Comparison of ENCODE assay signal across 12 mouse cellular contexts in the genomic region with DNA sequence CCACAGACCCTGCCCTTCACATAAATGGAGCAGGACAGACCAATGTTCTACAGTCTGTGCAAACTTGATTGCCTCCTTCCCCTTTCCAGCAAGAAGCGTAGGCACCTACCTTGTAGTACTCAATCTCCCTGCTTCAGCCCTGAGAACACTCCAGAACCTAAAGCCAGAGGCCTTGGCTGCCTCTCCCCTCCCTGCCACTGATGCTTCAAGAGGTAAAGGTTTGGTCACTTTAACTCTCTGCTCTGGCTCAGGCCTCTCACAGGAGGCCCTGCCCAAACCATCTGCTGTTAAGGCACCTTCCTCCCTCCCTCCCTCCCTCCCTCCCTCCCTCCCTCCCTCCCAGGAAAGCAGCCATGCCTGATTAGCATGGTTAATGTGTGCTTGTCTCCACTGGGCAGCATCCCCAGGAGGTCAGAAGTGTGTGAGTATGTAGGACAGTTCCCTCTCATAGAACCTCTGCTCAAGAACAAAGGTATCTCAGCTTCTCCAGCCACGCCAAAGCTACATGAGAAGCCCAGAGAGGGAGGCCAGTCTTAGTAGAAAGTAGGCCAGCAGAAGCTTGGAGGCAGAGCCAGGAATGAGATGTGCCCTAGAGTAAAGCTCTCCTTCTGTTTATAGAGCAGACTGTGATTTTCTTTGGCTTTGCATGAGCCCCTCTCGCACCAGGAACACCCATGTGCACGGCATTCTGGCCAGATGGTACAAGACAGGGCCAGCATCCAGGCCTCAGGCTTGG. TPM values are rescaled to one million over a fixed set of nuclear protein-coding genes. Genes with fewer than 3 reads are reported as not detected.
DNase-seq lines count a peak whose midpoint lies in the region; ATAC-seq and TF ChIP-seq lines count a peak whose summit lies in the region.
"Had no signal": no experiment of that assay in that cellular context is flagged by ENCODE, and none has a peak within 500 bp of the region (broad histone marks: within the 10 kb centered on the region; RNA-seq: fewer than 3 reads in every experiment).

No protein-coding gene starts in this region.

- H3K4me2 ChIP-seq in kidney, embryonic 14.5 days (replicated peaks; ENCODE audit: low read depth, low read length) = no peak overlapping the region
- no peak overlapping the region for H3K4me2 ChIP-seq in midbrain, embryonic 13.5 days (replicated peaks)
- no peak overlapping the region for H3K4me2 ChIP-seq in midbrain, embryonic 15.5 days
- no peak overlapping the region for H3K4me2 ChIP-seq in midbrain, postnatal 0 days (ENCODE audit: low read depth, low read length, poor library complexity, severe bottlenecking)
- H3K4me2 ChIP-seq: liver, embryonic 12.5 days had no signal

- H3K36me3 ChIP-seq in kidney, embryonic 14.5 days (ENCODE audit: control insufficient read depth, insufficient read depth, low read length) = peaks cover 33% of the 10 kb centered on the region
- peaks cover 45% of the 10 kb centered on the region for H3K36me3 ChIP-seq in midbrain, embryonic 13.5 days
- H3K36me3 ChIP-seq in midbrain, embryonic 15.5 days (replicated peaks) = peaks cover 17% of the 10 kb centered on the region; the same call in 1 of the 2 replicates
- peaks cover 34% of the 10 kb centered on the region for H3K36me3 ChIP-seq in midbrain, postnatal 0 days (ENCODE audit: insufficient read depth, low read length)

- H3K27ac ChIP-seq in kidney, embryonic 14.5 days (ENCODE audit: low read depth, low read length) = no peak overlapping the region
- H3K27ac ChIP-seq in midbrain, embryonic 13.5 days = peak overlapping the region; percentile 53
- H3K27ac ChIP-seq in midbrain, embryonic 15.5 days = no peak overlapping the region
- peak overlapping the region; percentile 44; the same call in 1 of the 2 replicates for H3K27ac ChIP-seq in midbrain, postnatal 0 days (ENCODE audit: low read depth, low read length)
- H3K27ac ChIP-seq: liver, embryonic 12.5 days had no signal

- DNase-seq in kidney, adult 11 months = peak; percentile 67
- DNase-seq in cerebellum, postnatal 10 days = peak; percentile 87 to 92
- peak; percentile 66 for DNase-seq in midbrain, postnatal 0 days (ENCODE audit: low spot score)
- no peak for DNase-seq in urinary bladder, adult 18-20 months (ENCODE audit: low spot score in 2 of 2)
- DNase-seq in adrenal gland, postnatal 36 days = no peak
- DNase-seq: gastrocnemius, postnatal 14 days had no signal

- no peaks in the 10 kb centered on the region for H3K9me3 ChIP-seq in kidney, embryonic 14.5 days (ENCODE audit: control insufficient read depth, low read length)
- no peaks in the 10 kb centered on the region for H3K9me3 ChIP-seq in midbrain, embryonic 13.5 days
- no peaks in the 10 kb centered on the region for H3K9me3 ChIP-seq in midbrain, embryonic 15.5 days
- H3K9me3 ChIP-seq in midbrain, postnatal 0 days (ENCODE audit: low read length) = no peaks in the 10 kb centered on the region
- H3K9me3 ChIP-seq: liver, embryonic 12.5 days had no signal

- no peaks in the 10 kb centered on the region; the same call in 1 of the 2 replicates for H3K27me3 ChIP-seq in kidney, embryonic 14.5 days (ENCODE audit: control insufficient read depth, insufficient read depth, low read length)
- no peaks in the 10 kb centered on the region for H3K27me3 ChIP-seq in midbrain, embryonic 13.5 days
- no peaks in the 10 kb centered on the region for H3K27me3 ChIP-seq in midbrain, embryonic 15.5 days (replicated peaks)
- H3K27me3 ChIP-seq in midbrain, postnatal 0 days (ENCODE audit: insufficient read depth, low read length) = no peaks in the 10 kb centered on the region
- H3K27me3 ChIP-seq: CH12.LX had no signal

- TF ChIP-seq CTCF in midbrain, postnatal 0 days (IDR thresholded peaks at IDR 0.05) = no peak

- no peak overlapping the region for H3K4me3 ChIP-seq in kidney, embryonic 14.5 days (ENCODE audit: low read length)
- no peak overlapping the region for H3K4me3 ChIP-seq in midbrain, embryonic 13.5 days (replicated peaks)
- no peak overlapping the region for H3K4me3 ChIP-seq in midbrain, embryonic 15.5 days
- no peak overlapping the region for H3K4me3 ChIP-seq in midbrain, postnatal 0 days (ENCODE audit: low read depth, low read length)
- H3K4me3 ChIP-seq: liver, embryonic 12.5 days had no signal

- WGBS in kidney, embryonic 14.5 days = 88% methylated on average over 4 of the region's 4 CpGs
- 77% methylated on average over 4 of the region's 4 CpGs for WGBS in midbrain, embryonic 13.5 days
- WGBS in midbrain, embryonic 15.5 days = 71% methylated on average over 4 of the region's 4 CpGs
- 70% methylated on average over 4 of the region's 4 CpGs for WGBS in midbrain, postnatal 0 days

- H3K9ac ChIP-seq in kidney, embryonic 14.5 days (ENCODE audit: low read depth, low read length) = no peak overlapping the region
- H3K9ac ChIP-seq in midbrain, embryonic 13.5 days (replicated peaks) = no peak overlapping the region
- no peak overlapping the region for H3K9ac ChIP-seq in midbrain, embryonic 15.5 days
- no peak overlapping the region for H3K9ac ChIP-seq in midbrain, postnatal 0 days (replicated peaks; ENCODE audit: low read length, poor library complexity, severe bottlenecking)
- H3K9ac ChIP-seq: liver, embryonic 12.5 days had no signal

- H3K4me1 ChIP-seq in kidney, embryonic 14.5 days (ENCODE audit: control insufficient read depth, insufficient read depth, low read length) = no peaks in the 10 kb centered on the region
- H3K4me1 ChIP-seq in midbrain, embryonic 13.5 days (replicated peaks) = peaks cover 48% of the 10 kb centered on the region
- H3K4me1 ChIP-seq in midbrain, embryonic 15.5 days = peaks cover 26% of the 10 kb centered on the region
- H3K4me1 ChIP-seq in midbrain, postnatal 0 days (ENCODE audit: insufficient read depth, low read length) = peaks cover 9% of the 10 kb centered on the region; the same call in 1 of the 2 replicates

- no peak for ATAC-seq in kidney, embryonic 14.5 days (ENCODE audit: low FRiP score, low TSS enrichment)
- no peak for ATAC-seq in midbrain, embryonic 13.5 days
- ATAC-seq in midbrain, embryonic 15.5 days (replicated peaks) = no peak
- no peak for ATAC-seq in midbrain, postnatal 0 days (ENCODE audit: low FRiP score)
- ATAC-seq: liver, embryonic 12.5 days had no signal

RNA-seq across cellular contexts. Expression of a gene that starts 1.7 kb away (rescaled TPM):
- 15.6 and 20.8 TPM in 2 replicates for polyA plus RNA-seq in kidney, embryonic 14.5 days (2014; fragmentation: Nextera tagmentation; extraction: Ambion mirVana)
- polyA plus RNA-seq in midbrain, embryonic 13.5 days (2015; fragmentation: Nextera tagmentation; extraction: Ambion mirVana) = 86.9 and 111 TPM in 2 replicates
- polyA plus RNA-seq in midbrain, embryonic 15.5 days (2015; fragmentation: Nextera tagmentation; extraction: Ambion mirVana) = 155 and 165 TPM in 2 replicates
- 286 and 357 TPM in 2 replicates for total RNA-seq in midbrain, postnatal 0 days (2014; rRNA removed)
- 176 and 178 TPM in 2 replicates for polyA plus RNA-seq in midbrain, postnatal 0 days (2015; fragmentation: Nextera tagmentation; extraction: Ambion mirVana)
- 10 to 100 TPM; 30.9 to 35.1 TPM for total RNA-seq in adrenal gland, postnatal 36 days (2021)
- total RNA-seq: megakaryocyte progenitor cell, adult 5-6 weeks had no signal

RNA-seq across cellular contexts. Expression of a gene that starts 20.4 kb away (rescaled TPM):
- polyA plus RNA-seq in kidney, embryonic 14.5 days (2014; fragmentation: Nextera tagmentation; extraction: Ambion mirVana) = 2.1 and 2.5 TPM in 2 replicates
- polyA plus RNA-seq in midbrain, embryonic 13.5 days (2015; fragmentation: Nextera tagmentation; extraction: Ambion mirVana) = 8.0 and 8.9 TPM in 2 replicates
- 7.6 and 8.4 TPM in 2 replicates for polyA plus RNA-seq in midbrain, embryonic 15.5 days (2015; fragmentation: Nextera tagmentation; extraction: Ambion mirVana)
- total RNA-seq in midbrain, postnatal 0 days (2014; rRNA removed) = 0.76 and 8.6 TPM in 2 replicates
- polyA plus RNA-seq in midbrain, postnatal 0 days (2015; fragmentation: Nextera tagmentation; extraction: Ambion mirVana) = 3.1 and 4.7 TPM in 2 replicates
- 10 to 100 TPM in 1 of 2 experiments, 1 to 10 TPM in 1; 6.2 to 10.0 TPM for total RNA-seq in adrenal gland, postnatal 36 days (2021)

RNA-seq across cellular contexts. Expression of a gene that starts 28.1 kb away (rescaled TPM):
- 24.0 and 33.3 TPM in 2 replicates for polyA plus RNA-seq in kidney, embryonic 14.5 days (2014; fragmentation: Nextera tagmentation; extraction: Ambion mirVana)
- polyA plus RNA-seq in midbrain, embryonic 13.5 days (2015; fragmentation: Nextera tagmentation; extraction: Ambion mirVana) = 1.5 and 2.5 TPM in 2 replicates
- polyA plus RNA-seq in midbrain, embryonic 15.5 days (2015; fragmentation: Nextera tagmentation; extraction: Ambion mirVana) = 1.5 and 1.9 TPM in 2 replicates
- 1.4 TPM in 2 replicates for total RNA-seq in midbrain, postnatal 0 days (2014; rRNA removed)
- polyA plus RNA-seq in midbrain, postnatal 0 days (2015; fragmentation: Nextera tagmentation; extraction: Ambion mirVana) = 1.5 and 1.6 TPM in 2 replicates
- 1 to 10 TPM in 1 of 2 experiments, under 1 TPM in 1; 0.79 to 2.4 TPM for total RNA-seq in adrenal gland, postnatal 36 days (2021)

RNA-seq across cellular contexts. Expression of a gene that starts 28.3 kb away (rescaled TPM):
- polyA plus RNA-seq in kidney, embryonic 14.5 days (2014; fragmentation: Nextera tagmentation; extraction: Ambion mirVana) = 21.3 and 22.7 TPM in 2 replicates
- 32.8 and 36.0 TPM in 2 replicates for polyA plus RNA-seq in midbrain, embryonic 13.5 days (2015; fragmentation: Nextera tagmentation; extraction: Ambion mirVana)
- polyA plus RNA-seq in midbrain, embryonic 15.5 days (2015; fragmentation: Nextera tagmentation; extraction: Ambion mirVana) = 41.3 and 47.5 TPM in 2 replicates
- total RNA-seq in midbrain, postnatal 0 days (2014; rRNA removed) = 23.6 and 31.8 TPM in 2 replicates
- polyA plus RNA-seq in midbrain, postnatal 0 days (2015; fragmentation: Nextera tagmentation; extraction: Ambion mirVana) = 43.4 and 51.5 TPM in 2 replicates
- 100 to 1,000 TPM in 1 of 2 experiments, 10 to 100 TPM in 1; 97.3 to 224 TPM for total RNA-seq in adrenal gland, postnatal 36 days (2021)

RNA-seq across cellular contexts. Expression of a gene that starts 31.1 kb away (rescaled TPM):
- 13.8 and 21.3 TPM in 2 replicates for polyA plus RNA-seq in kidney, embryonic 14.5 days (2014; fragmentation: Nextera tagmentation; extraction: Ambion mirVana)
- 35.8 and 36.2 TPM in 2 replicates for polyA plus RNA-seq in midbrain, embryonic 13.5 days (2015; fragmentation: Nextera tagmentation; extraction: Ambion mirVana)
- 47.5 and 49.0 TPM in 2 replicates for polyA plus RNA-seq in midbrain, embryonic 15.5 days (2015; fragmentation: Nextera tagmentation; extraction: Ambion mirVana)
- total RNA-seq in midbrain, postnatal 0 days (2014; rRNA removed) = 41.9 and 48.4 TPM in 2 replicates
- 50.6 and 55.2 TPM in 2 replicates for polyA plus RNA-seq in midbrain, postnatal 0 days (2015; fragmentation: Nextera tagmentation; extraction: Ambion mirVana)
- total RNA-seq in adrenal gland, postnatal 36 days (2021) = 10 to 100 TPM; 38.4 to 47.8 TPM

Comparison
In these comparisons a context has a peak if more than half of its experiments do, and no peak if none do; other contexts are left out.
1. H3K27ac ChIP-seq: peak in midbrain, embryonic 13.5 days (single experiment) and midbrain, postnatal 0 days (single experiment); none in kidney, embryonic 14.5 days (single experiment) and midbrain, embryonic 15.5 days (single experiment).
2. DNase-seq: peak in kidney, adult 11 months (single experiment), cerebellum, postnatal 10 days (2 of 2) and midbrain, postnatal 0 days (single experiment); none in urinary bladder, adult 18-20 months (0 of 2) and adrenal gland, postnatal 36 days (0 of 2).